ENCODE assay signal across 23 mouse cellular contexts in genomic region chr12:11397029-11397428, GRCm38 (mm10). TPM values are rescaled to one million over a fixed set of nuclear protein-coding genes. Genes with fewer than 3 reads are reported as not detected.
A peak's percentile ranks its signal among the peaks of the same experiment; 100 is the strongest.
DNase-seq lines count a peak whose midpoint lies in the region; ATAC-seq and TF ChIP-seq lines count a peak whose summit lies in the region.
"Had no signal": no experiment of that assay in that cellular context is flagged by ENCODE, and none has a peak within 500 bp of the region (broad histone marks: within the 10 kb centered on the region; RNA-seq: fewer than 3 reads in every experiment).

No protein-coding gene starts in this region.

- no peaks in the 10 kb centered on the region for H3K27me3 ChIP-seq in cerebellum, adult 2 months (ENCODE audit: control insufficient read depth, insufficient read depth, low read length)
- H3K27me3 ChIP-seq in hindbrain, embryonic 10.5 days (ENCODE audit: insufficient read depth, poor library complexity, severe bottlenecking), result no peaks in the 10 kb centered on the region
- H3K27me3 ChIP-seq: CH12.LX had no signal

- peaks cover 56% of the 10 kb centered on the region for H3K4me1 ChIP-seq in cerebellum, adult 2 months (ENCODE audit: control insufficient read depth, insufficient read depth, low read length)
- H3K4me1 ChIP-seq in hindbrain, embryonic 10.5 days (replicated peaks), result peaks cover 8% of the 10 kb centered on the region; the same call in 1 of the 2 replicates

- no peak overlapping the region for H3K4me3 ChIP-seq in cerebellum, adult 2 months (replicated peaks; ENCODE audit: insufficient read depth, low read depth, low read length)
- H3K4me3 ChIP-seq in hindbrain, embryonic 10.5 days, result no peak overlapping the region

- no peak for DNase-seq in cerebellum, adult 2 months
- no peak for DNase-seq in cerebellum, adult 9-11 months
- DNase-seq in frontal cortex, postnatal 36 days (ENCODE audit: low spot score in 2 of 2), result no peak
- DNase-seq in brain, adult 2 months (ENCODE audit: low read depth, low spot score), result peak; percentile 63
- no peak for DNase-seq in hindbrain, embryonic 10.5 days (ENCODE audit: low spot score)
- DNase-seq: adrenal gland, adult 2 months; adrenal gland, adult 8-10 months; adrenal gland, postnatal 10 days; adrenal gland, postnatal 14 days; adrenal gland, postnatal 25 days; adrenal gland, postnatal 36 days; B cell, adult 2 months; cerebellum, adult 11 months; cerebellum, adult 11-12 months; cerebellum, adult 18-20 months; cerebellum, adult 8-10 months had no signal

- TF ChIP-seq POLR2A in cerebellum, adult 2 months (IDR thresholded peaks at IDR 0.05; ENCODE audit: borderline replicate concordance, insufficient read depth, low read length), result no peak

- H3K36me3 ChIP-seq in hindbrain, embryonic 10.5 days, result no peaks in the 10 kb centered on the region
- H3K36me3 ChIP-seq: G1E had no signal

- peak; percentile 52; the same call in 1 of the 2 replicates for ATAC-seq in frontal cortex, adult (ENCODE audit: low TSS enrichment)
- ATAC-seq: activated CD4-positive, CD25-positive, alpha-beta regulatory T cell, adult 4 months; CD4-positive, CD25-positive, alpha-beta regulatory T cell, adult 4 months; Patski had no signal

- TF ChIP-seq CTCF in cerebellum, adult 2 months (IDR thresholded peaks at IDR 0.05; ENCODE audit: borderline replicate concordance, insufficient read depth, low read depth, low read length), result no peak

- WGBS in cerebellum, adult 2 months, result 37% methylated on average over 5 of the region's 5 CpGs
- WGBS in hindbrain, embryonic 10.5 days, result 89% methylated on average over 5 of the region's 5 CpGs

- H3K9me3 ChIP-seq in hindbrain, embryonic 10.5 days, result no peaks in the 10 kb centered on the region
- H3K9me3 ChIP-seq: G1E had no signal

- peak overlapping the region; percentile 38 for H3K27ac ChIP-seq in cerebellum, adult 2 months (ENCODE audit: insufficient read depth, low read length)
- H3K27ac ChIP-seq in hindbrain, embryonic 10.5 days, result no peak overlapping the region

RNA-seq across cellular contexts. Expression of gene Vsnl1, which starts 39.4 kb away (rescaled TPM):
- 510 and 543 TPM in 2 replicates for polyA plus RNA-seq in cerebellum, adult 2 months (2012; rRNA removed)
- 0.51 and 1.3 TPM in 2 replicates for polyA plus RNA-seq in hindbrain, embryonic 10.5 days (2016; fragmentation: Nextera tagmentation; extraction: Ambion mirVana)
- polyA plus RNA-seq: activated CD4-positive, CD25-positive, alpha-beta regulatory T cell, adult 4 months; C2C12; CD4-positive, CD25-positive, alpha-beta regulatory T cell, adult 4 months; G1E; Patski had no signal

RNA-seq across cellular contexts. Expression of gene Rad51ap2, which starts 58.9 kb away (rescaled TPM):
- polyA plus RNA-seq in cerebellum, adult 2 months (2012; rRNA removed), result 0.11 and 0.13 TPM in 2 replicates
- 0.22 and 0.36 TPM in 2 replicates for polyA plus RNA-seq in hindbrain, embryonic 10.5 days (2016; fragmentation: Nextera tagmentation; extraction: Ambion mirVana)
- polyA plus RNA-seq: adrenal gland, adult 2 months; CD4-positive, CD25-positive, alpha-beta regulatory T cell, adult 4 months; G1E; Patski had no signal

Comparison
In these comparisons a context has a peak if more than half of its experiments do, and no peak if none do; other contexts are left out.
1. RNA of gene Vsnl1, which starts 39.4 kb away (polyA plus RNA-seq): 510 to 543 TPM in cerebellum, adult 2 months; 0.51 to 1.3 TPM in hindbrain, embryonic 10.5 days; every median in the first group is over 100 times any median in the second.